ENCODE assay signal across 10 mouse cellular contexts in the genomic region with DNA sequence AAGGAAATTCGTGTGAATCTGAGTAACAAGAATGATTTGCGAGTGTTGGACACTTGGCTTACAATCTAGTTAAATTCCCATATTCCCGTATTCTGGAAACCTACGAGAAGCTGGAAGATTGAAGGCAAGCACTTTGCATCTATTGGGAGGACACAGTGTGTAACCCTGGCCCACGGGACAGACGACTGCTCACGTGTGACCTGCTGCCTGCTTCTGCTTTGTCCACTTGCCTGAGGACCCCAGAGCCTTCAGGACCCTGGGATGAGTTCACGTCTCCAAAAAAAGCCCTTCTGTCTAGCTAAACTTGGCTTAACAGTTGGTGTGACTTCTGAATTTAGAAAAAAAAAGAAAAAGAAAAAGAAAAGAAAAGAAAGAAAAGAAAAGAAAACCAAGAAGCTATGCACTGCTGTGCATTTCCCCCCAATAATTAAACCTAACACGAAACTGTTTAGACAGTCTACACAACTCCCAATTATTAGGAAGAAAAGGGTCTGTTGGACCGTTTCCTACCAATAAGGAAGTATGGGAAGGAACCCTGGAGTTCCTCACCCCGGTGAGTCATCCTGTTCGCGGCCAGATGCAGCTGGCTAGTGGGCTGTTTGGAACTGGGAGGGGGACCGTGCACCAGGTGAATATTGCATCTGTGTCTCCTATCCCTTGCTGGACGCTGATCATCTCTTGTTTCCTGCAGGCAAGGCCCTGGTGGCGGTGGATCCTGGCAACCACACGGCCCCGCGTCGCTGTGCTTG. TPM values are rescaled to one million over a fixed set of nuclear protein-coding genes. Genes with fewer than 3 reads are reported as not detected.
DNase-seq lines count a peak whose midpoint lies in the region; ATAC-seq and TF ChIP-seq lines count a peak whose summit lies in the region.
"Had no signal": no experiment of that assay in that cellular context is flagged by ENCODE, and none has a peak within 500 bp of the region (broad histone marks: within the 10 kb centered on the region; RNA-seq: fewer than 3 reads in every experiment).

No protein-coding gene starts in this region.

- DNase-seq in kidney, adult 8-10 months: no peak
- DNase-seq in brain, embryonic 14.5 days (ENCODE audit: low read depth): peak; percentile 26
- DNase-seq in large intestine, adult 2 months (ENCODE audit: low read depth, low spot score): peak; percentile 44
- no peak for DNase-seq in thymus, postnatal 4 days
- no peak for DNase-seq in thymus, postnatal 36 days
- DNase-seq: cerebellum, adult 9-10 months had no signal

- no peaks in the 10 kb centered on the region for H3K9me3 ChIP-seq in kidney, embryonic 15.5 days (replicated peaks)
- no peaks in the 10 kb centered on the region for H3K9me3 ChIP-seq in E14TG2a.4 (ENCODE audit: low read length)
- H3K9me3 ChIP-seq: forebrain, embryonic 13.5 days; heart, embryonic 13.5 days had no signal

- H3K4me3 ChIP-seq in kidney, embryonic 15.5 days (replicated peaks): no peak overlapping the region
- H3K4me3 ChIP-seq in E14TG2a.4 (replicated peaks; ENCODE audit: low read length): peak overlapping the region; percentile 53; the same call in 1 of the 2 replicates
- H3K4me3 ChIP-seq: forebrain, embryonic 13.5 days; heart, embryonic 13.5 days had no signal

- H3K4me1 ChIP-seq in kidney, embryonic 15.5 days: peaks cover 7% of the 10 kb centered on the region
- peaks cover 24% of the 10 kb centered on the region for H3K4me1 ChIP-seq in E14TG2a.4 (replicated peaks; ENCODE audit: low read depth, low read length)
- H3K4me1 ChIP-seq: forebrain, embryonic 13.5 days had no signal

- no peak overlapping the region for H3K27ac ChIP-seq in kidney, embryonic 15.5 days
- H3K27ac ChIP-seq: forebrain, embryonic 13.5 days; heart, embryonic 13.5 days had no signal

- no peak for TF ChIP-seq POLR2A in brain, embryonic 14.5 days (IDR thresholded peaks at IDR 0.05; ENCODE audit: borderline replicate concordance, extremely low read depth, insufficient read depth, insufficient read length, poor library complexity, severe bottlenecking)

- no peaks in the 10 kb centered on the region for H3K27me3 ChIP-seq in kidney, embryonic 15.5 days
- H3K27me3 ChIP-seq in E14TG2a.4 (ENCODE audit: insufficient read depth, low read length): peaks cover 18% of the 10 kb centered on the region
- H3K27me3 ChIP-seq: forebrain, embryonic 13.5 days; heart, embryonic 13.5 days had no signal

- no peak for TF ChIP-seq CTCF in E14TG2a.4 (conservative IDR thresholded peaks at IDR 0.05; ENCODE audit: low read length)
- TF ChIP-seq CTCF in brain, embryonic 14.5 days (IDR thresholded peaks at IDR 0.05; ENCODE audit: borderline replicate concordance, extremely low read depth, insufficient read depth, insufficient read length): no peak

- no peaks in the 10 kb centered on the region for H3K36me3 ChIP-seq in kidney, embryonic 15.5 days
- H3K36me3 ChIP-seq in E14TG2a.4 (ENCODE audit: insufficient read depth, low read length): no peaks in the 10 kb centered on the region
- H3K36me3 ChIP-seq: heart, embryonic 13.5 days had no signal

- H3K9ac ChIP-seq in kidney, embryonic 15.5 days: no peak overlapping the region
- H3K9ac ChIP-seq: forebrain, embryonic 13.5 days; heart, embryonic 13.5 days had no signal

- ATAC-seq in kidney, embryonic 15.5 days (replicated peaks; ENCODE audit: low FRiP score): peak; percentile 65

- WGBS in kidney, embryonic 15.5 days: 61% methylated on average over 20 of the region's 20 CpGs
- 46% methylated on average over 20 of the region's 20 CpGs for WGBS in large intestine, adult 2 months

- no peak overlapping the region for H3K4me2 ChIP-seq in kidney, embryonic 15.5 days
- H3K4me2 ChIP-seq: forebrain, embryonic 13.5 days; heart, embryonic 13.5 days had no signal

RNA-seq across cellular contexts. Expression of a gene that starts 32.6 kb away (rescaled TPM):
- 1.4 and 1.5 TPM in 2 replicates for polyA plus RNA-seq in kidney, embryonic 15.5 days (2015; fragmentation: Nextera tagmentation; extraction: Ambion mirVana)
- polyA plus RNA-seq in brain, embryonic 14.5 days (2012; rRNA removed): 0.44 and 1.3 TPM in 2 replicates
- 23.4 and 30.6 TPM in 2 replicates for polyA plus RNA-seq in large intestine, adult 2 months (2012; rRNA removed)

Comparison
In these comparisons a context has a peak if more than half of its experiments do, and no peak if none do; other contexts are left out.
1. DNase-seq: peak in brain, embryonic 14.5 days (single experiment) and large intestine, adult 2 months (single experiment); none in kidney, adult 8-10 months (0 of 2), thymus, postnatal 4 days (single experiment) and thymus, postnatal 36 days (0 of 2).